Mouse (Mus musculus) C2C12 (cell line): Measurements from ENCODE around the gene Gclm.
"Not testable (repeated sequence)": the region's sequence is repeated elsewhere in the genome, so short reads cannot be mapped to it uniquely, and the experiment has no call there.

Experiments used
- CEBPB ChIP-seq: IDR thresholded peaks from one replicate; pipeline ENCODE4 v1.6.1; 2011; ENCODE audit warnings: low read depth, mild to moderate bottlenecking, control low read depth, moderate library complexity
- CTCF ChIP-seq: IDR thresholded peaks from one replicate; pipeline ENCODE4 v1.5.1; 2011; ENCODE audit not compliant: control insufficient read depth, insufficient read depth, insufficient read length
- FOSL1 ChIP-seq: IDR thresholded peaks from one replicate; pipeline ENCODE4 v1.8.0; 2011; ENCODE audit warnings: mild to moderate bottlenecking, low read length; ENCODE audit not compliant: poor library complexity, insufficient read depth, severe bottlenecking
- MAX ChIP-seq: IDR thresholded peaks from one replicate; pipeline ENCODE4 v1.6.1; 2011; ENCODE audit warnings: mild to moderate bottlenecking, control low read depth
- MYOD1 ChIP-seq: IDR thresholded peaks from one replicate; pipeline ENCODE4 v1.6.1; 2011; ENCODE audit warnings: low read depth; ENCODE audit not compliant: control insufficient read depth, insufficient read length
- MYOG ChIP-seq: IDR thresholded peaks from one replicate; pipeline ENCODE4 v1.6.1; 2011; ENCODE audit not compliant: control insufficient read depth, insufficient read length; ENCODE audit errors: extremely low read depth
- USF1 ChIP-seq: IDR thresholded peaks from one replicate; pipeline ENCODE4 v1.6.1; 2011; ENCODE audit warnings: low read depth, mild to moderate bottlenecking, control low read depth, moderate library complexity

DNA sequence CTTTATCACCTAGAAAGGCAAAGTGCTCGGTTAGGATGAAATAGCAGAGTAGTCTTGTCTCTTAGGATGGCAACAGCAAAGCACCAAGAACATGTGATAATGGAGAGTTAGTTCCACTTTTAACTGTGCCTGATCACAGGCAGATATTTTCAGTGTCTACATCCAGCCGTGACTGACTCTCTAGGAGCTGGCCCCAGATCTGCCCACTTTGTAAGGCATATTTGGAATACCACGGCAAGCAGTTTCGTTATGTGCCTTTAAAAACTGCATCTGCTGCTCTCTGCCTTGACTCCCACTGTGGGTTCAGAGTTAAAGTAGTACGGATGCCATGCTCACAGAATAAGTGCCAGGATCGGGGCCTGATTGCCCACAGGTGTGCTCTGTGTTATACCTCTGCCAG lies 18.4 kb upstream of the Gclm start:
- not testable (repeated sequence) for TF ChIP-seq CTCF, MYOD1, MYOG, MAX, FOSL1, USF1, CEBPB
